28 mouse cellular contexts compared by ENCODE assay signal in the genomic region with DNA sequence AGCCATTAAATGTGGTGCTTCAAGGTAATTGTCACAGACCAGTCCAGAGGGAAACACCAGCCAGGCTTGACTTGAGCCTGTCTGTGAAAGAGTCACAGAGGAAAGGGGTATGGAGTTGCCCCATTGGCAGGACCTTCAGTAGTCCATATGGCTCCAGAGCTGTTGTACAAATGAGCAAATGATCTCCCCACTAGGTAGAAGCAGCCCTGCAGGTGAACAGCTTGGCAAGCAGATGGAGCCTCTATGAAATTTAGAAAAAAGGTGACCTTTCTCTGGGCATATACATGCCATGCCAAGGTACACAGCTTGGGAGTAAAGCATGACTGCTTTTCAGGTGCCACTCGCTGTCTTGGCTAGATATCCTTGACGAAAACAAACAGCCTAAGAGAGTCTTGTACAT.
DNase-seq lines count a peak whose midpoint lies in the region; ATAC-seq and TF ChIP-seq lines count a peak whose summit lies in the region.
"Had no signal": no experiment of that assay in that cellular context is flagged by ENCODE, and none has a peak within 500 bp of the region (broad histone marks: within the 10 kb centered on the region; RNA-seq: fewer than 3 reads in every experiment).

No protein-coding gene starts in this region.

- no peaks in the 10 kb centered on the region for H3K9me3 ChIP-seq in hindbrain, embryonic 15.5 days
- no peaks in the 10 kb centered on the region for H3K9me3 ChIP-seq in hindbrain, embryonic 14.5 days (ENCODE audit: control insufficient read depth, low read length)
- no peaks in the 10 kb centered on the region for H3K9me3 ChIP-seq in midbrain, postnatal 0 days (ENCODE audit: low read length)
- H3K9me3 ChIP-seq in midbrain, embryonic 14.5 days (ENCODE audit: control insufficient read depth, low read length): no peaks in the 10 kb centered on the region
- no peaks in the 10 kb centered on the region for H3K9me3 ChIP-seq in lung, postnatal 0 days (ENCODE audit: low read length)
- H3K9me3 ChIP-seq: forebrain, embryonic 13.5 days; neural tube, embryonic 15.5 days; stomach, embryonic 15.5 days had no signal

- no peaks in the 10 kb centered on the region for H3K4me1 ChIP-seq in hindbrain, embryonic 15.5 days (replicated peaks)
- no peaks in the 10 kb centered on the region for H3K4me1 ChIP-seq in hindbrain, embryonic 14.5 days (replicated peaks; ENCODE audit: control insufficient read depth, insufficient read depth, low read length)
- no peaks in the 10 kb centered on the region for H3K4me1 ChIP-seq in midbrain, postnatal 0 days (ENCODE audit: insufficient read depth, low read length)
- no peaks in the 10 kb centered on the region for H3K4me1 ChIP-seq in midbrain, embryonic 14.5 days (ENCODE audit: control insufficient read depth, insufficient read depth, low read length)
- H3K4me1 ChIP-seq in lung, postnatal 0 days (ENCODE audit: insufficient read depth, low read depth, low read length): no peaks in the 10 kb centered on the region
- H3K4me1 ChIP-seq: forebrain, embryonic 13.5 days; liver, embryonic 12.5 days; neural tube, embryonic 15.5 days; stomach, embryonic 15.5 days had no signal

- no peak overlapping the region for H3K27ac ChIP-seq in hindbrain, embryonic 15.5 days (replicated peaks)
- H3K27ac ChIP-seq in hindbrain, embryonic 14.5 days: no peak overlapping the region
- H3K27ac ChIP-seq in midbrain, postnatal 0 days (ENCODE audit: low read depth, low read length): no peak overlapping the region
- H3K27ac ChIP-seq in midbrain, embryonic 14.5 days (replicated peaks; ENCODE audit: low read depth, low read length): no peak overlapping the region
- H3K27ac ChIP-seq in lung, postnatal 0 days (ENCODE audit: low read length): no peak overlapping the region
- H3K27ac ChIP-seq: forebrain, embryonic 13.5 days; left cerebral cortex, adult 2 months; liver, embryonic 12.5 days; neural tube, embryonic 15.5 days; stomach, embryonic 15.5 days had no signal

- no peaks in the 10 kb centered on the region for H3K36me3 ChIP-seq in hindbrain, embryonic 15.5 days
- H3K36me3 ChIP-seq in hindbrain, embryonic 14.5 days (replicated peaks; ENCODE audit: control insufficient read depth, insufficient read depth): no peaks in the 10 kb centered on the region
- no peaks in the 10 kb centered on the region for H3K36me3 ChIP-seq in midbrain, postnatal 0 days (ENCODE audit: insufficient read depth, low read length)
- no peaks in the 10 kb centered on the region for H3K36me3 ChIP-seq in midbrain, embryonic 14.5 days (ENCODE audit: control insufficient read depth, insufficient read depth, low read length)
- no peaks in the 10 kb centered on the region for H3K36me3 ChIP-seq in lung, postnatal 0 days (ENCODE audit: insufficient read depth, low read length)
- H3K36me3 ChIP-seq: liver, embryonic 12.5 days; neural tube, embryonic 15.5 days; stomach, embryonic 15.5 days had no signal

- no peak for TF ChIP-seq EP300 in lung, postnatal 0 days (IDR thresholded peaks at IDR 0.05)

- no peak overlapping the region for H3K4me3 ChIP-seq in hindbrain, embryonic 15.5 days
- H3K4me3 ChIP-seq in hindbrain, embryonic 14.5 days (replicated peaks; ENCODE audit: low read length): no peak overlapping the region
- no peak overlapping the region for H3K4me3 ChIP-seq in midbrain, postnatal 0 days (ENCODE audit: low read depth, low read length)
- H3K4me3 ChIP-seq in midbrain, embryonic 14.5 days (replicated peaks; ENCODE audit: low read depth, low read length): no peak overlapping the region
- no peak overlapping the region for H3K4me3 ChIP-seq in lung, postnatal 0 days (ENCODE audit: low read depth, low read length)
- H3K4me3 ChIP-seq: forebrain, embryonic 13.5 days; left cerebral cortex, adult 2 months; liver, embryonic 12.5 days; neural tube, embryonic 15.5 days; stomach, embryonic 15.5 days had no signal

- peak; percentile 66; the same call in 1 of the 2 replicates for ATAC-seq in hindbrain, embryonic 15.5 days (ENCODE audit: low FRiP score, low read depth)
- ATAC-seq in hindbrain, embryonic 14.5 days (ENCODE audit: low FRiP score): no peak
- no peak for ATAC-seq in midbrain, postnatal 0 days (ENCODE audit: low FRiP score)
- ATAC-seq in midbrain, embryonic 14.5 days (ENCODE audit: low FRiP score, low TSS enrichment): no peak
- ATAC-seq in lung, postnatal 0 days: no peak
- ATAC-seq: activated CD4-positive, CD25-positive, alpha-beta regulatory T cell, adult 4 months; forebrain, embryonic 13.5 days; intestine, embryonic 16.5 days; liver, embryonic 12.5 days had no signal

- TF ChIP-seq CTCF in midbrain, postnatal 0 days (IDR thresholded peaks at IDR 0.05): no peak
- TF ChIP-seq CTCF in lung, postnatal 0 days (IDR thresholded peaks at IDR 0.05): no peak

- 83% methylated on average over 2 of the region's 2 CpGs for WGBS in hindbrain, embryonic 15.5 days
- WGBS in hindbrain, embryonic 14.5 days: 90% methylated on average over 2 of the region's 2 CpGs
- 97% methylated on average over 2 of the region's 2 CpGs for WGBS in midbrain, postnatal 0 days
- 95% methylated on average over 2 of the region's 2 CpGs for WGBS in midbrain, embryonic 14.5 days
- WGBS in lung, postnatal 0 days: 82% methylated on average over 2 of the region's 2 CpGs

- DNase-seq in hindbrain, embryonic 14.5 days (ENCODE audit: low spot score): no peak
- DNase-seq in midbrain, postnatal 0 days (ENCODE audit: low spot score): peak; percentile 75
- no peak for DNase-seq in midbrain, embryonic 14.5 days
- DNase-seq in cerebellum, adult 9-11 months: peak; percentile 98
- no peak for DNase-seq in lung, postnatal 0 days (ENCODE audit: low spot score)
- no peak for DNase-seq in retina, postnatal 1 day
- DNase-seq in gastrocnemius, adult 8-10 months (ENCODE audit: low spot score in 2 of 2): no peak
- DNase-seq: adrenal gland, adult 2 months; adrenal gland, postnatal 36 days; gastrocnemius, postnatal 25 days; heart, adult 11 months; heart, postnatal 36 days; kidney, adult 8-10 months; kidney, postnatal 14 days; lung, adult 2 months; lung, postnatal 14 days; right cerebral cortex, postnatal 25 days had no signal

- no peaks in the 10 kb centered on the region for H3K27me3 ChIP-seq in hindbrain, embryonic 15.5 days
- no peaks in the 10 kb centered on the region for H3K27me3 ChIP-seq in hindbrain, embryonic 14.5 days (ENCODE audit: control insufficient read depth, insufficient read depth, low read length)
- no peaks in the 10 kb centered on the region for H3K27me3 ChIP-seq in midbrain, postnatal 0 days (ENCODE audit: insufficient read depth, low read length)
- no peaks in the 10 kb centered on the region for H3K27me3 ChIP-seq in midbrain, embryonic 14.5 days (ENCODE audit: control insufficient read depth, insufficient read depth, low read length)
- no peaks in the 10 kb centered on the region for H3K27me3 ChIP-seq in lung, postnatal 0 days (replicated peaks; ENCODE audit: insufficient read depth, low read length)
- H3K27me3 ChIP-seq: CH12.LX; forebrain, embryonic 13.5 days; liver, embryonic 12.5 days; neural tube, embryonic 15.5 days; stomach, embryonic 15.5 days had no signal

- H3K4me2 ChIP-seq in hindbrain, embryonic 15.5 days: no peak overlapping the region
- no peak overlapping the region for H3K4me2 ChIP-seq in hindbrain, embryonic 14.5 days (replicated peaks)
- no peak overlapping the region for H3K4me2 ChIP-seq in midbrain, postnatal 0 days (ENCODE audit: low read depth, low read length, poor library complexity, severe bottlenecking)
- no peak overlapping the region for H3K4me2 ChIP-seq in midbrain, embryonic 14.5 days (ENCODE audit: low read length)
- H3K4me2 ChIP-seq in lung, postnatal 0 days (replicated peaks; ENCODE audit: low read depth, low read length): no peak overlapping the region
- H3K4me2 ChIP-seq: forebrain, embryonic 13.5 days; heart, embryonic 11.5 days; liver, embryonic 12.5 days; midbrain, embryonic 11.5 days; neural tube, embryonic 15.5 days; stomach, embryonic 15.5 days had no signal

- no peak overlapping the region for H3K9ac ChIP-seq in hindbrain, embryonic 15.5 days
- no peak overlapping the region for H3K9ac ChIP-seq in hindbrain, embryonic 14.5 days
- H3K9ac ChIP-seq in midbrain, postnatal 0 days (replicated peaks; ENCODE audit: low read length, poor library complexity, severe bottlenecking): no peak overlapping the region
- H3K9ac ChIP-seq in midbrain, embryonic 14.5 days (replicated peaks; ENCODE audit: low read length): no peak overlapping the region
- H3K9ac ChIP-seq in lung, postnatal 0 days (replicated peaks; ENCODE audit: low read depth): no peak overlapping the region
- H3K9ac ChIP-seq: forebrain, embryonic 13.5 days; liver, embryonic 12.5 days; neural tube, embryonic 15.5 days; stomach, embryonic 15.5 days had no signal

Comparison
In these comparisons a context has a peak if more than half of its experiments do, and no peak if none do; other contexts are left out.
1. DNase-seq: peak in midbrain, postnatal 0 days (single experiment) and cerebellum, adult 9-11 months (single experiment); none in hindbrain, embryonic 14.5 days (single experiment), midbrain, embryonic 14.5 days (single experiment), lung, postnatal 0 days (single experiment), retina, postnatal 1 day (single experiment) and gastrocnemius, adult 8-10 months (0 of 2).